Mouse (Mus musculus) lung, adult 2 months (tissue): ENCODE results near the gene Ptges3. TPM values are rescaled to one million over a fixed set of nuclear protein-coding genes. Genes with fewer than 3 reads are reported as not detected.

Experiments
- DNase-seq: peaks from one replicate; pipeline ENCODE4 v3.0.0; 2022
- H3K4me1 ChIP-seq: fragments of 200-500 bp; 2 replicates; pipeline ENCODE4 v1.6.1; 2011; ENCODE audit warnings: low read length; ENCODE audit not compliant: control insufficient read depth, insufficient read depth
- H3K4me3 ChIP-seq: fragments of 200-500 bp; replicated peaks from 2 replicates; pipeline ENCODE3; 2011; ENCODE audit warnings: low read depth, mild to moderate bottlenecking, control low read depth, low read length; ENCODE audit errors: extremely low read depth
- CTCF ChIP-seq: fragments of 200-500 bp; IDR thresholded peaks from 2 replicates; pipeline ENCODE4 v1.5.1; 2011; ENCODE audit warnings: mild to moderate bottlenecking, low read length, control low read depth; ENCODE audit not compliant: insufficient read depth
- POLR2A ChIP-seq: fragments of 200-500 bp; IDR thresholded peaks from 2 replicates; pipeline ENCODE4 v1.6.1; 2011; ENCODE audit warnings: low read depth, mild to moderate bottlenecking, control low read depth, low read length, borderline replicate concordance; ENCODE audit errors: extremely low read depth
- WGBS: fragments of 180-500 bp; shearing (Covaris S2); methylation state at CpG from one replicate; pipeline ENCODE4 v1.1.7; 2018; 5-methylcytosine and 5-hydroxymethylcytosine counted together
- polyA plus RNA-seq: library from polyadenylated mRNA; depleted of rRNA; stranded (reverse); fragments of >200 nt; gene quantifications from 2 replicates; pipeline ENCODE4 v1.2.3, GENCODE M21; 2012

Ptges3 gene
- polyA plus RNA-seq, 1 experiment, result 43.8 TPM

- H3K4me1 ChIP-seq, result peaks cover 14% of the 10 kb centered on the region
- WGBS, result under 1% methylated on average over 20 of the region's 20 CpGs
- TF ChIP-seq POLR2A (peak; percentile 56; the same call in 1 of the 2 replicates), CTCF (no peak)
- peak; percentile 63 for DNase-seq
- peak within 1 kb of the TSS; percentile 82 for H3K4me3 ChIP-seq
Observed at GRCm38 (mm10) chr10:128091564-128092505, 33.1 kb downstream of the Ptges3 start, which contains the start of gene Baz2a. TSS of gene Baz2a (plus strand) at chr10:128091577.

GRCm38 (mm10) chr10:128092506-128093495 lies 34.0 kb downstream of the Ptges3 start:
- peak; percentile 84 for DNase-seq
- peak; percentile 54; the same call in 1 of the 2 replicates for TF ChIP-seq POLR2A
- peak; percentile 37 for TF ChIP-seq CTCF
- H3K4me3 ChIP-seq, result peak overlapping the region; percentile 82
- peaks cover 14% of the 10 kb centered on the region for H3K4me1 ChIP-seq
- under 1% methylated on average over 70 of the region's 88 CpGs for WGBS

GRCm38 (mm10) chr10:128093496-128094294 lies 34.9 kb downstream of the Ptges3 start:
- 21% methylated on average over 13 of the region's 13 CpGs for WGBS
- Histone ChIP-seq H3K4me1 (peaks cover 18% of the 10 kb centered on the region), H3K4me3 (peak overlapping the region; percentile 82)
- DNase-seq, result peak; percentile 16
- TF ChIP-seq POLR2A (no peak), CTCF (no peak)

- peak; percentile 87 for DNase-seq
- H3K4me3 ChIP-seq, result peak overlapping the region; percentile 49
- WGBS, result 7% methylated on average over 19 of the region's 19 CpGs
- H3K4me1 ChIP-seq, result peaks cover 20% of the 10 kb centered on the region
- TF ChIP-seq CTCF, result no peak
- TF ChIP-seq POLR2A, result peak; percentile 47; the same call in 1 of the 2 replicates
Observed at GRCm38 (mm10) chr10:128094340-128094968, 35.7 kb downstream of the Ptges3 start.

GRCm38 (mm10) chr10:128095003-128095636 lies 36.4 kb downstream of the Ptges3 start:
- TF ChIP-seq CTCF (no peak), POLR2A (no peak)
- H3K4me1 ChIP-seq, result peaks cover 20% of the 10 kb centered on the region
- no peak overlapping the region for H3K4me3 ChIP-seq

GRCm38 (mm10) chr10:128096313-128096692 lies 37.5 kb downstream of the Ptges3 start:
- no peak for DNase-seq
- Histone ChIP-seq H3K4me3 (no peak overlapping the region), H3K4me1 (peaks cover 22% of the 10 kb centered on the region)
- 25% methylated on average over 4 of the region's 4 CpGs for WGBS
- TF ChIP-seq POLR2A (no peak), CTCF (no peak)

More at GRCm38 (mm10) chr10:128095003-128095636, 36.4 kb downstream of the Ptges3 start:
- no peak for DNase-seq
- WGBS, result 45% methylated on average over 9 of the region's 9 CpGs

GRCm38 (mm10) chr10:128096693-128097586 lies 38.2 kb downstream of the Ptges3 start:
- 2% methylated on average over 84 of the region's 86 CpGs for WGBS
- peak; percentile 71 for DNase-seq
- TF ChIP-seq CTCF (no peak), POLR2A (peak; percentile 35; the same call in 1 of the 2 replicates)
- Histone ChIP-seq H3K4me3 (peak overlapping the region; percentile 93), H3K4me1 (peaks cover 20% of the 10 kb centered on the region)
